Mouse (Mus musculus) myocyte (in vitro differentiated cells): ENCODE data around the gene Apof. TPM values are rescaled to one million over a fixed set of nuclear protein-coding genes. Genes with fewer than 3 reads are reported as not detected.

Experiments
- H3K27me3 ChIP-seq: one replicate; pipeline ENCODE4 v1.6.1; 2011; ENCODE audit not compliant: control insufficient read depth, insufficient read depth, insufficient read length
- H3K36me3 ChIP-seq: one replicate; pipeline ENCODE4 v1.6.1; 2011; ENCODE audit not compliant: control insufficient read depth, insufficient read depth
- H3K4me2 ChIP-seq: one replicate; pipeline ENCODE4 v1.6.1; 2011; ENCODE audit warnings: low read depth, control low read depth
- H3K4me3 ChIP-seq: one replicate; pipeline ENCODE4 v1.5.1; 2011; ENCODE audit warnings: mild to moderate bottlenecking, control low read depth, moderate library complexity
- H3K79me2 ChIP-seq: one replicate; pipeline ENCODE4 v1.6.1; 2011; ENCODE audit not compliant: control insufficient read depth, insufficient read depth
- H3ac ChIP-seq: one replicate; pipeline ENCODE4 v1.6.1; 2011; ENCODE audit not compliant: control insufficient read depth, insufficient read length
- CEBPB ChIP-seq: IDR thresholded peaks from 2 replicates; pipeline ENCODE4 v1.6.1; 2011; ENCODE audit warnings: mild to moderate bottlenecking, moderate library complexity; ENCODE audit not compliant: poor library complexity, insufficient read depth, severe bottlenecking
- E2F4 ChIP-seq: IDR thresholded peaks from one replicate; pipeline ENCODE4 v1.6.1; 2011; ENCODE audit warnings: mild to moderate bottlenecking, control low read depth, moderate library complexity; ENCODE audit not compliant: insufficient read depth
- MAX ChIP-seq: IDR thresholded peaks from one replicate; pipeline ENCODE4 v1.6.1; 2011; ENCODE audit warnings: low read depth, mild to moderate bottlenecking, control low read depth
- MYOD1 ChIP-seq, 3 experiments: IDR thresholded peaks; one replicate each; pipeline ENCODE4 v1.6.1; 2011; ENCODE audit warnings: control low read depth in 2 of 3, low read depth in 2 of 3, mild to moderate bottlenecking in 2 of 3, moderate library complexity in 1 of 3; ENCODE audit not compliant: insufficient read length in 2 of 3, control insufficient read depth in 1 of 3
- MYOG ChIP-seq, 3 experiments: IDR thresholded peaks; one replicate each; pipeline ENCODE4 v1.6.1; 2011; ENCODE audit warnings: control low read depth in 2 of 3, low read depth in 2 of 3, mild to moderate bottlenecking in 2 of 3; ENCODE audit not compliant: insufficient read length in 2 of 3, control insufficient read depth in 1 of 3, insufficient read depth in 1 of 3
- POLR2A ChIP-seq: IDR thresholded peaks from one replicate; pipeline ENCODE4 v1.6.1; 2011; ENCODE audit warnings: low read depth, mild to moderate bottlenecking, control low read depth, moderate library complexity; ENCODE audit not compliant: insufficient read length
- POLR2AphosphoS2 ChIP-seq: IDR thresholded peaks from one replicate; pipeline ENCODE4 v1.6.1; 2011; ENCODE audit warnings: low read depth, control low read depth; ENCODE audit not compliant: insufficient read length
- REST ChIP-seq: IDR thresholded peaks from one replicate; pipeline ENCODE4 v1.6.1; 2011; ENCODE audit warnings: mild to moderate bottlenecking, control low read depth, moderate library complexity; ENCODE audit not compliant: insufficient read depth, insufficient read length
- SRF ChIP-seq: IDR thresholded peaks from one replicate; pipeline ENCODE4 v1.6.1; 2011; ENCODE audit warnings: low read depth; ENCODE audit not compliant: control insufficient read depth, insufficient read length
- TCF12 ChIP-seq: IDR thresholded peaks from one replicate; pipeline ENCODE4 v1.6.1; 2011; ENCODE audit warnings: mild to moderate bottlenecking, control low read depth; ENCODE audit not compliant: poor library complexity, insufficient read depth, severe bottlenecking
- TCF3 ChIP-seq: IDR thresholded peaks from one replicate; pipeline ENCODE4 v1.6.1; 2011; ENCODE audit warnings: low read depth, control low read depth; ENCODE audit not compliant: insufficient read length
- USF1 ChIP-seq: IDR thresholded peaks from one replicate; pipeline ENCODE4 v1.6.1; 2011; ENCODE audit warnings: low read depth, mild to moderate bottlenecking, control low read depth, moderate library complexity
- polyA plus RNA-seq: library from polyadenylated mRNA; unstranded; fragments of >200 nt; fragmentation: generic; extraction: Trizol; gene quantifications from one replicate; pipeline ENCODE4 v1.2.1, GENCODE M21; 2012; ENCODE audit warnings: missing spikeins

Gene Apof
- polyA plus RNA-seq, 1 experiment, result not detected

DNA sequence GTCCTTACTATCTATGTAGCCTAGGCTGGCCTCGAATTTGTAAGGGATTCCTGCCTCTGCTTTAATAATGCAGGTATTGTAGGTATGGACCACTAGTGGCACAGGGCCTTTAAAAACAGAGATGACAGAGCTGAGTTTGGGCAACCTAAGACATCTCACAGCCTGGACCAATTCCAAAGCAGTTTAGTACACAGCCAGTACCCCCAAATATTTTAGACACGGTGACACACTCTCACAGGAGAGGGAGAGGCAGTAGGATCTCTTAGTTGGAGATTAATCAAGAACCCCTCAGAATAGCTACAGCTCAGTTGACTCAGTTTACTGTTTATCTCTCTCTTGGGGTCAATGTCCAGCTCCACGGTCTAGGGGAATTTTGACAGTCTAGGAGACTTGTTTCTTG, 33.9 kb downstream of the Apof start:
- peak overlapping the region; percentile 3 for H3ac ChIP-seq
- TF ChIP-seq POLR2A (no peak), SRF (no peak), CEBPB (no peak), E2F4 (no peak), TCF12 (no peak), MYOG (IDR thresholded peaks at IDR 0.05; ENCODE audit: control insufficient read depth in 1 of 3, insufficient read depth in 1 of 3, insufficient read length in 2 of 3, low read depth in 2 of 3) (no peak), MYOD1 (IDR thresholded peaks at IDR 0.05; ENCODE audit: control insufficient read depth in 1 of 3, insufficient read length in 2 of 3, low read depth in 2 of 3) (no peak), MAX (no peak), USF1 (no peak), REST (no peak), TCF3 (no peak), POLR2AphosphoS2 (no peak)
- H3K27me3 ChIP-seq, result no peaks in the 10 kb centered on the region
- peak overlapping the region; percentile 61 for H3K4me3 ChIP-seq
- no peaks in the 10 kb centered on the region for H3K36me3 ChIP-seq
- peak overlapping the region; percentile 98 for H3K4me2 ChIP-seq
- H3K79me2 ChIP-seq, result peaks cover 13% of the 10 kb centered on the region

DNA sequence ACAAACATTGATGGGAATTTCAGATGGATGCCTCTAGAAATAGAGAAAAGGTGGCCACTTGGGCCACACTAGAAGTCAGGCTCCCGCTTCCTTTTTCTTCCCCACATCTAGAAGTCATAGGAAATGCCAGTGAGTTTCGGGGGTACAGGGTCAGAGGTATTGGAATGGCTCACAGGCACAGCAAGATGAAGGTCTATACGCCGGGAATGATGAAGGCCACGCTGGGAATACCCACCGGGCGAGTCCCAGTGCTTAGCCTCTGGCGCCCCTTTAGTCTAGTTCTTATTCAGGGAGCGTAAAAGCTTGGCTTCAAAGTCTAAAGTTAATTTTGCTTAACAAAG, 34.3 kb downstream of the Apof start:
- Histone ChIP-seq H3K79me2 (peaks cover 13% of the 10 kb centered on the region), H3K4me2 (peak overlapping the region; percentile 98), H3K27me3 (no peaks in the 10 kb centered on the region), H3K4me3 (peak overlapping the region; percentile 61), H3ac (peak overlapping the region; percentile 3), H3K36me3 (no peaks in the 10 kb centered on the region)
- TF ChIP-seq E2F4 (no peak), TCF3 (no peak), MYOG (IDR thresholded peaks at IDR 0.05; ENCODE audit: control insufficient read depth in 1 of 3, insufficient read depth in 1 of 3, insufficient read length in 2 of 3, low read depth in 2 of 3) (no peak), MYOD1 (IDR thresholded peaks at IDR 0.05; ENCODE audit: control insufficient read depth in 1 of 3, insufficient read length in 2 of 3, low read depth in 2 of 3) (no peak), POLR2A (no peak), USF1 (no peak), TCF12 (no peak), SRF (no peak), REST (no peak), POLR2AphosphoS2 (no peak), MAX (no peak), CEBPB (no peak)

GRCm38 (mm10) chr10:128303126-128304021, 34.9 kb downstream of the Apof start, which contains the start of gene Pan2:
TSS of gene Pan2 (plus strand) at chr10:128303335.
- Histone ChIP-seq H3K4me2 (peak within 1 kb of the TSS; percentile 98), H3K36me3 (peaks cover 4% of the 10 kb centered on the region), H3K27me3 (no peaks in the 10 kb centered on the region), H3K79me2 (peaks cover 13% of the 10 kb centered on the region), H3ac (peak within 1 kb of the TSS; percentile 3), H3K4me3 (peak within 1 kb of the TSS; percentile 61)
- TF ChIP-seq MYOG (IDR thresholded peaks at IDR 0.05; ENCODE audit: control insufficient read depth in 1 of 3, insufficient read depth in 1 of 3, insufficient read length in 2 of 3, low read depth in 2 of 3) (no peak), MYOD1 (IDR thresholded peaks at IDR 0.05; ENCODE audit: control insufficient read depth in 1 of 3, insufficient read length in 2 of 3, low read depth in 2 of 3) (no peak), USF1 (no peak), SRF (peak; percentile 17), POLR2A (peak; percentile 57), POLR2AphosphoS2 (peak; percentile 64), E2F4 (no peak), TCF3 (no peak), REST (no peak), CEBPB (no peak), MAX (no peak), TCF12 (no peak)

DNA sequence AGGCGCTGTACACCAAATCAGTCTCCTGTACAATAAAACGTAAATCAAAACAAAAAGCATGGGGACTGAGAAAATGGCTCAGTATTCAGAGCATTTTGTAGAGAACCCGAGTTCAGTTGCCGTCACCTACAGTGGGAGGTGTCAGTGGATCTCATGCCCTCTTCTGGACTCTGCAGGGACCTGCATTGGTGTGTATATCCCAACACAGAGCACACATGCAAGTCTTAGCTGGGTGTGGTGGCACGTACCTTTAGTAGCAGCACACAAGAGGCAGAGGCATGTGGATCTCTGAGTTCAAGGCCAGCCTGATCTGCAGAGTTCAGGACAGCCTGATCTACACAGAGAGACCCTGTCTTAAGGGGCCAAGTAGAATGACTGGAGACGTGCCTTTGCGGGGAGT, 41.2 kb downstream of the Apof start:
- TF ChIP-seq CEBPB (no peak), SRF (no peak), MYOD1 (IDR thresholded peaks at IDR 0.05; ENCODE audit: control insufficient read depth in 1 of 3, insufficient read length in 2 of 3, low read depth in 2 of 3) (no peak), MAX (no peak), POLR2AphosphoS2 (no peak), TCF12 (no peak), E2F4 (no peak), REST (no peak), POLR2A (no peak), USF1 (no peak), MYOG (IDR thresholded peaks at IDR 0.05; ENCODE audit: control insufficient read depth in 1 of 3, insufficient read depth in 1 of 3, insufficient read length in 2 of 3, low read depth in 2 of 3) (no peak), TCF3 (no peak)
- Histone ChIP-seq H3K79me2 (peaks cover under 1% of the 10 kb centered on the region), H3K4me2 (no peak overlapping the region), H3K27me3 (no peaks in the 10 kb centered on the region), H3K4me3 (no peak overlapping the region), H3ac (no peak overlapping the region), H3K36me3 (peaks cover 19% of the 10 kb centered on the region)
